Mouse (Mus musculus): ENCODE measurements around the gene Itfg1. TPM values are rescaled to one million over a fixed set of nuclear protein-coding genes. Genes with fewer than 3 reads are reported as not detected.
A peak's percentile ranks its signal among the peaks of the same experiment; 100 is the strongest.
"Not testable (repeated sequence)": the region's sequence is repeated elsewhere in the genome, so short reads cannot be mapped to it uniquely, and the experiment has no call there.

Gene Itfg1
- polyA plus RNA-seq, 1 experiment from 2014 or later, result 163 TPM

GRCm38 (mm10) chr8:85839916-85840656 lies 635 bp downstream of the Itfg1 start:
- H3K4me1 ChIP-seq (replicated peaks), result peaks cover 18% of the 10 kb centered on the region
- peak overlapping the region; percentile 83 for H3K4me2 ChIP-seq
- peak overlapping the region; percentile 96 for H3K9ac ChIP-seq
- H3K9me3 ChIP-seq, result no peaks in the 10 kb centered on the region
- 1% methylated on average over 21 of the region's 21 CpGs for WGBS
- no peak for ATAC-seq (ENCODE audit: low FRiP score)
- H3K4me3 ChIP-seq, result peak overlapping the region; percentile 89
- peaks cover 22% of the 10 kb centered on the region for H3K36me3 ChIP-seq
- H3K27ac ChIP-seq, result peak overlapping the region; percentile 98
- no peaks in the 10 kb centered on the region for H3K27me3 ChIP-seq

GRCm38 (mm10) chr8:85813621-85814020 lies 27.1 kb downstream of the Itfg1 start:
- peaks cover 21% of the 10 kb centered on the region for H3K36me3 ChIP-seq

GRCm38 (mm10) chr8:85801408-85801807 lies 39.3 kb downstream of the Itfg1 start:
- Histone ChIP-seq H3K27ac (no peak overlapping the region), H3K9me3 (no peaks in the 10 kb centered on the region), H3K36me3 (peaks cover 11% of the 10 kb centered on the region), H3K4me2 (no peak overlapping the region), H3K27me3 (no peaks in the 10 kb centered on the region), H3K4me3 (no peak overlapping the region), H3K4me1 (replicated peaks) (no peaks in the 10 kb centered on the region), H3K9ac (no peak overlapping the region)
- ATAC-seq (ENCODE audit: low FRiP score), result no peak
- WGBS, result 92% methylated on average over 1 of the region's 1 CpGs

More at GRCm38 (mm10) chr8:85813621-85814020, 27.1 kb downstream of the Itfg1 start:
- H3K4me2 ChIP-seq, result no peak overlapping the region
- no peaks in the 10 kb centered on the region for H3K27me3 ChIP-seq
- H3K27ac ChIP-seq, result no peak overlapping the region
- no peak overlapping the region for H3K4me3 ChIP-seq
- H3K4me1 ChIP-seq (replicated peaks), result no peaks in the 10 kb centered on the region
- no peak overlapping the region for H3K9ac ChIP-seq
- H3K9me3 ChIP-seq, result no peaks in the 10 kb centered on the region
- no peak for ATAC-seq (ENCODE audit: low FRiP score)

- 86% methylated on average over 1 of the region's 1 CpGs for WGBS
- Histone ChIP-seq H3K27ac (no peak overlapping the region), H3K9me3 (no peaks in the 10 kb centered on the region), H3K4me2 (no peak overlapping the region), H3K4me3 (no peak overlapping the region), H3K9ac (no peak overlapping the region), H3K27me3 (no peaks in the 10 kb centered on the region), H3K36me3 (peaks cover 11% of the 10 kb centered on the region), H3K4me1 (replicated peaks) (no peaks in the 10 kb centered on the region)
- no peak for ATAC-seq (ENCODE audit: low FRiP score)
Observed at GRCm38 (mm10) chr8:85800164-85800563, 40.6 kb downstream of the Itfg1 start.

GRCm38 (mm10) chr8:85796392-85796791 lies 44.3 kb downstream of the Itfg1 start:
- H3K4me3 ChIP-seq; H3K9ac ChIP-seq; H3K4me1 ChIP-seq (replicated peaks); H3K9me3 ChIP-seq; H3K4me2 ChIP-seq; ATAC-seq (ENCODE audit: low FRiP score); H3K27ac ChIP-seq; H3K27me3 ChIP-seq: not testable (repeated sequence)
- 100% methylated on average over 1 of the region's 1 CpGs for WGBS
- peaks cover 26% of the 10 kb centered on the region for H3K36me3 ChIP-seq

GRCm38 (mm10) chr8:85788341-85788740 lies 52.4 kb downstream of the Itfg1 start:
- H3K4me1 ChIP-seq (replicated peaks), result no peaks in the 10 kb centered on the region
- no peak overlapping the region for H3K9ac ChIP-seq
- peaks cover 10% of the 10 kb centered on the region for H3K36me3 ChIP-seq
- no peak for ATAC-seq (ENCODE audit: low FRiP score)
- no peaks in the 10 kb centered on the region for H3K27me3 ChIP-seq
- H3K4me2 ChIP-seq, result no peak overlapping the region
- no peaks in the 10 kb centered on the region for H3K9me3 ChIP-seq
- no peak overlapping the region for H3K4me3 ChIP-seq
- H3K27ac ChIP-seq, result no peak overlapping the region
- WGBS, result 96% methylated on average over 3 of the region's 3 CpGs

GRCm38 (mm10) chr8:85787909-85788308 lies 52.8 kb downstream of the Itfg1 start:
- Histone ChIP-seq H3K4me3 (no peak overlapping the region), H3K27ac (no peak overlapping the region), H3K36me3 (peaks cover 6% of the 10 kb centered on the region), H3K9me3 (no peaks in the 10 kb centered on the region), H3K4me1 (replicated peaks) (no peaks in the 10 kb centered on the region), H3K27me3 (no peaks in the 10 kb centered on the region), H3K4me2 (no peak overlapping the region), H3K9ac (no peak overlapping the region)
- no peak for ATAC-seq (ENCODE audit: low FRiP score)
- WGBS, result 100% methylated on average over 4 of the region's 4 CpGs

GRCm38 (mm10) chr8:85785506-85785905 lies 55.2 kb downstream of the Itfg1 start:
- no peak for ATAC-seq (ENCODE audit: low FRiP score)
- H3K27me3 ChIP-seq, result no peaks in the 10 kb centered on the region
- 89% methylated on average over 1 of the region's 1 CpGs for WGBS
- H3K4me1 ChIP-seq (replicated peaks), result no peaks in the 10 kb centered on the region
- no peak overlapping the region for H3K9ac ChIP-seq
- H3K4me3 ChIP-seq, result no peak overlapping the region
- H3K4me2 ChIP-seq, result no peak overlapping the region
- H3K27ac ChIP-seq, result no peak overlapping the region
- no peaks in the 10 kb centered on the region for H3K9me3 ChIP-seq
- H3K36me3 ChIP-seq, result no peaks in the 10 kb centered on the region

- no peak overlapping the region for H3K27ac ChIP-seq
- no peaks in the 10 kb centered on the region for H3K4me1 ChIP-seq (replicated peaks)
- H3K27me3 ChIP-seq, result no peaks in the 10 kb centered on the region
- H3K4me2 ChIP-seq, result no peak overlapping the region
- no peak for ATAC-seq (ENCODE audit: low FRiP score)
- H3K36me3 ChIP-seq, result no peaks in the 10 kb centered on the region
- H3K9me3 ChIP-seq, result no peaks in the 10 kb centered on the region
- 97% methylated on average over 1 of the region's 1 CpGs for WGBS
- no peak overlapping the region for H3K4me3 ChIP-seq
- no peak overlapping the region for H3K9ac ChIP-seq
Observed at GRCm38 (mm10) chr8:85783871-85784270, 56.9 kb downstream of the Itfg1 start.

GRCm38 (mm10) chr8:85780091-85780490 lies 60.6 kb downstream of the Itfg1 start:
- no peak overlapping the region for H3K4me3 ChIP-seq
- no peak overlapping the region for H3K27ac ChIP-seq
- no peak overlapping the region for H3K4me2 ChIP-seq
- 0 out of 2 replicates have a peak, but pooled peaks cover 9% of the 10 kb centered on the region for H3K36me3 ChIP-seq
- no peaks in the 10 kb centered on the region for H3K27me3 ChIP-seq
- no peaks in the 10 kb centered on the region for H3K4me1 ChIP-seq (replicated peaks)
- no peak overlapping the region for H3K9ac ChIP-seq
- ATAC-seq (ENCODE audit: low FRiP score), result no peak
- no peaks in the 10 kb centered on the region for H3K9me3 ChIP-seq
- 74% methylated on average over 3 of the region's 3 CpGs for WGBS

GRCm38 (mm10) chr8:85745053-85745452 lies 95.7 kb downstream of the Itfg1 start:
- Histone ChIP-seq H3K27ac (no peak overlapping the region), H3K4me1 (replicated peaks) (no peaks in the 10 kb centered on the region), H3K9me3 (no peaks in the 10 kb centered on the region), H3K4me3 (no peak overlapping the region), H3K4me2 (no peak overlapping the region), H3K36me3 (peaks cover 5% of the 10 kb centered on the region), H3K27me3 (no peaks in the 10 kb centered on the region), H3K9ac (no peak overlapping the region)
- no peak for ATAC-seq (ENCODE audit: low FRiP score)
- 96% methylated on average over 2 of the region's 2 CpGs for WGBS

GRCm38 (mm10) chr8:85730545-85730944 lies 110.2 kb downstream of the Itfg1 start:
- WGBS, result 84% methylated on average over 3 of the region's 3 CpGs
- no peaks in the 10 kb centered on the region for H3K27me3 ChIP-seq
- H3K4me3 ChIP-seq, result no peak overlapping the region

GRCm38 (mm10) chr8:85717271-85717670 lies 123.5 kb downstream of the Itfg1 start:
- Histone ChIP-seq H3K27me3 (no peaks in the 10 kb centered on the region), H3K36me3 (peaks cover 20% of the 10 kb centered on the region), H3K4me2 (no peak overlapping the region), H3K9ac (no peak overlapping the region), H3K27ac (no peak overlapping the region), H3K4me1 (replicated peaks) (no peaks in the 10 kb centered on the region), H3K9me3 (no peaks in the 10 kb centered on the region), H3K4me3 (no peak overlapping the region)
- no peak for ATAC-seq (ENCODE audit: low FRiP score)
- 90% methylated on average over 5 of the region's 5 CpGs for WGBS

More at GRCm38 (mm10) chr8:85730545-85730944, 110.2 kb downstream of the Itfg1 start:
- Histone ChIP-seq H3K27ac (no peak overlapping the region), H3K36me3 (peaks cover 19% of the 10 kb centered on the region), H3K9ac (no peak overlapping the region), H3K4me2 (no peak overlapping the region), H3K4me1 (replicated peaks) (no peaks in the 10 kb centered on the region), H3K9me3 (no peaks in the 10 kb centered on the region)
- ATAC-seq (ENCODE audit: low FRiP score), result no peak

Measured in hindbrain, embryonic 13.5 days (tissue).